Mouse (Mus musculus) gastrocnemius, postnatal 25 days (tissue): ENCODE data around the gene Col1a1. TPM values are rescaled to one million over a fixed set of nuclear protein-coding genes. Genes with fewer than 3 reads are reported as not detected.

Experiments used
- DNase-seq: peaks from one replicate; pipeline ENCODE4 v3.0.0; 2022
- total RNA-seq, 2 experiments: library from RNA; stranded (reverse); gene quantifications; 1 replicate in 1 of 2; 2 replicates in 1 of 2; pipeline ENCODE4 v1.2.3; 2021

The Col1a1 gene
- total RNA-seq, 2 experiments from 2014 or later: 1,080 to 1,200 TPM

DNA sequence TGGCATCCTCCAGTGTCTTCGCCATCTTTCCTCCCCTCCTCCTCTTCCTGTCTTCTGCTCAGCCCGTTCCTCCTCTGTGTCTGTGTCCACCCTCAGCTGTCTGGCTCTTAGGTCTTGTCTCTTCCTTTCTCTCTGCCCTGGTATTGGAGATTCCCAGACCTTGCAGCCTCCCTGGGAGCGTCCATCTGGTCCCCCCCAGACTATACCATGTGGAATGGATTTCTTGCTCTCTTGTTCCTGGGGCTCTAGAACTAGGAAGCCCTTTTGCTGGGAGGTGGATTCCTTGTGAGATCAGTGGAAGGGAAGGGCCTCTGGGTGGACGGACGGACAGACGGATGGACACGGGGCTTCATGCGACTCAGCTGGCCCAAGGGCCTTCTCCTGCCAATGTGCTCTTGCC lies 60.1 kb downstream of the Col1a1 start:
- no peak for DNase-seq

DNA sequence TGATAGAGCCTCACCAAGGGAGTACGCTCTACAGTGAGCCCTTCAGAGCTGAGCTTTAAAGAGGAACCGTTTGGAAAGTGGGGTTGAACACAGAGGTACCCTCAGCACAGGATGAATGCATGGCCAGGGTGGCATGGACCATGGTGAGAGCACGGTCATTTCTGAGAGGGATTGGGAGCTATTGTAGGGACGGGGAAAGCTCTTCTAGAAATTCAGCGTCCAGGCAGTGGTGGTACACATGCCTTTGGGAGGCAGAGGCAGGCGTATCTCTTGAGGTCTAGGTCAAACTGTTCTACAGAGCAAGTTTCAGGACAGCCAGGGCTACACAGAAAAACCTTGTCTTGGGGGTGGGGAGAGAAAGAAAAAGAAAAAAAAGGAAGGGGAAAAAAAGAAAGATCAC lies 61.0 kb downstream of the Col1a1 start:
- DNase-seq: no peak

DNA sequence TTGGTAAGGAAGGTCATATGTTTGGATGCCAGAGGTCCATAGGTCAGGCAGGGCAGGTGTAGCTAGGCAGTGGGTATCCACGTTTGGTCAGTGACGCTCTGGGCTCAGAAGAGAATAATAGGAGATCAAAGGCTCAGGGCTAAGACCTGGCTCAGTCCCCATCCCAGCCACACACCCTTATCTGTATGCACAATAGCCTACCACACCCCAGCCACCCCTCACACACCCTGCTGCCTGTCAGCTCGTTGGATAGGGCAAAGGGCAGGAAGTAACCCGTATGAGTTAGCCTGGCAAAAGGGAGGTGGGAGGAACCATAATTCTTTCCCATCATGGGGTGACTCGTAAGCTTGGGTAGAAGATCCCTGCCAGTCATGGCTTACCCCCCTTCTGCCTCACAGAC lies 61.6 kb downstream of the Col1a1 start:
- DNase-seq: no peak

DNA sequence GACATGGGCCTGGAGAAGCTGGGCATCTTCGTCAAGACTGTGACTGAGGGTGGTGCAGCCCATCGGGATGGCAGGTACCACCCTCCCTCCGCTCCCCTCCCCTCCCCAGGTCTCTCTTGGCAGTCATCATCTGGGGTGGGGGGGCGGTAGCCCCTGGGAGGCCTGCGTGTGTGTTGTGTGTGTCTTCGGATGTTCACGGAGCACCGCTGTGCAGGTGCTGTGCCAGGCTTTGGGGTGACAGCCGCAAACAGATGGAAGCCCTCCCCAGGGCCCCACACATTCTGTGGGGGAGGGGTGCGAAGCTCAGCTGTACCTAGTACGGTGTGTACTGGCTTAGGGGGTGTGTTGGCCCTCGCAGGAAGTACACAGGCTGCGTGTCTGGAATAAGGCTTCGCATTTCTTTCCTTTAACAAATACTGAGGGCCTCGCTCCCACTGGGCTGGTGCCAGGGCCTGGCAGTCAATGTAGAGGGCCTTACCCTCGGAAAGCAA lies 62.1 kb downstream of the Col1a1 start:
- DNase-seq: peak; percentile 69

DNA sequence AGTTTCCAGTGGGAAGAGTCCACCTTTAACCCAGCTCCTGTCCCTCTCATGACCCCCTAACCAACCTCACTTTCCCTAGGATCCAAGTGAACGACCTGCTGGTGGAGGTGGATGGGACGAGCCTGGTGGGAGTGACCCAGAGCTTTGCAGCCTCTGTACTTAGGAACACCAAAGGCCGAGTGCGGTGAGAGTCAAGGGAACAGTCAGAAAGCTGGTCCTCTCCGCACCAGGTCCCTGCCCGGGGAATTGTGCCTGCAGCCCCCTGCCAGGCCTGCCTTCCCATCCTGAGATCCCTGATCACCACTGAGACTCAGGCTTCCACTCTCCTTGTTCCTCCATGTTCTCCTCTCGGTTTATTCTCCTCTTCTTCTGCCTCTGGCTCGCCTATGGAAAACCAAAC lies 64.1 kb downstream of the Col1a1 start:
- DNase-seq: no peak

DNA sequence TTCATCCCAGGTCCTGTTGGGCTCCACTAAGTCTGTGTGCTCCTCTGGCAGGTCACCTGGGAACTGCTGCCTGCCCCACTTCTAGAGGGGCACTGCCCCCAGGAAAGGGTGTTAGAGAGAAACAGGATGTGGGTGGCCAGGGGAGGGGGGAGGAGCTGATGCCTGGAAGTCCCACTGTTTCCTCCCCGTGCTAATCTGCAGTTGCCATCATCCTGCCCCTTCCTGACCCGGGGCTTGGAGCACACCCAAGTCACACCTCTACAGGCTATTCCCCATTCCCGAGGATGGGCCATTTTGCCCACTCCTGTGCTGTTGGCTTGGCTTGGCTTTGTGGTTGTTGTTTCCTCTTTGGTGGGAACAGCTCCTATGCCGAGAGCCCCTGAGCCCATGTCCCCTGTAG lies 64.5 kb downstream of the Col1a1 start:
- peak; percentile 68 for DNase-seq

DNA sequence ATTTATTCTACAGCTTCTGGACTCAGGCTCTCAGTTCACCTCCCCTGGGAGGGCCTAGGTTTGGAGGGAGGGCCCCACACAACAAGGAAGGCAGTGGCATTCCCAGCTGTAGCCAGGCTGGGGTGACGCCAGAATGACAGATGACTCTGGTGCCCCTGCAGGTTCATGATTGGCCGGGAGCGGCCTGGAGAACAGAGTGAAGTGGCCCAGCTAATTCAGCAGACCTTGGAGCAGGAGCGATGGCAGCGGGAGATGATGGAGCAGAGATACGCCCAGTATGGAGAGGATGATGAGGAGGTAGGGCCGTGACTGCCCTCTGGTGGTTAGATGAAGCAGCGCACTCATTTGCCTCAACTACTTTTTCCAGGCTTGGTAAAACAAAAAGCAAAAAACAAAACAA lies 65.0 kb downstream of the Col1a1 start:
- DNase-seq: peak; percentile 63

DNA sequence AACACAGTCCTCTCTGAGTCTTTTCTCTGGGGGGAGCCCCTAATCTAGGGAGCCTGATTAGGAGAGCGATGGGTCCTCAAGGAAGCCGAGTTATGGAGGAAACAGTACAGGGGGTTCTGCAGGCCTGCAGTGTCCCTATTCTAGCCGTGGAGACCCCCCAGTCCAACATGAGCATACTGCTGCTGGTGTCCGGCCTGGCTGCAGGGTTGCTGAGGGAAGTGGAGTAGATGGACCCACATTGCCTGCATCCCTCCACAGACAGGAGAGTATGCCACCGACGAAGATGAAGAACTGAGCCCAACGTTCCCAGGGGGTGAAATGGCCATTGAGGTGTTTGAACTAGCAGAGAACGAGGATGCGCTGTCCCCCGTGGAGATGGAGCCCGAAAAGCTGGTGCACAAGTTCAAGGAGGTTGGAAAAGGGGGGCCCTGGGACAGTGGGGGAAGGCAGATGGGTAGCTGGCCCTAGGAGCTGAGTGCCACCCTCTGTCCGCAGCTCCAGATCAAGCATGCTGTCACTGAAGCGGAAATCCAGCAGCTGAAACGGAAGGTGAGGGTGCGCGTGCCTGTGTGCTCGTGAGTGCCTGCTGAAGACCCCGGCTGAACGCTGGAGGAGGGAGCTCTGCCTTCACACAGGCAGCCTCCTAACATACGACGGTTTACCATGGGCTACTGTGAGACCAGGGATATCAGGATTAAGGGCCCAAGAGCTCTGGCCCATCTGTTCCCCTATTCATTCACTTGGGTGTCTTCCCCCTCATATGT lies 65.7 kb downstream of the Col1a1 start:
- no peak for DNase-seq

Other genes with a start within 250 kb of the Col1a1 start
- not detected for gene Gm11541, start 231.7 kb upstream of the Col1a1 start, total RNA-seq
- 1 to 10 TPM in 1 of 2 experiments, under 1 TPM in 1; 0.67 to 1.1 TPM for gene Cdc34b, start 194.4 kb upstream of the Col1a1 start, total RNA-seq
- gene Tmem92, start 153.5 kb upstream of the Col1a1 start, total RNA-seq: not detected
- gene Hils1, start 31.4 kb downstream of the Col1a1 start, total RNA-seq: not detected
- gene Sgca, start 40.1 kb downstream of the Col1a1 start, total RNA-seq: 100 to 1,000 TPM; 255 to 276 TPM
- 10 to 100 TPM; 21.8 to 30.0 TPM for gene Ppp1r9b, start 54.8 kb downstream of the Col1a1 start, total RNA-seq
- gene Samd14, start 73.7 kb downstream of the Col1a1 start, total RNA-seq: under 1 TPM; 0.61 to 0.80 TPM
- 100 to 1,000 TPM; 351 to 396 TPM for gene Pdk2, start 105.1 kb downstream of the Col1a1 start, total RNA-seq
- gene Itga3, start 140.6 kb downstream of the Col1a1 start, total RNA-seq: 1 to 10 TPM; 2.9 to 5.4 TPM
- not detected for gene Dlx3, start 183.9 kb downstream of the Col1a1 start, total RNA-seq
- not detected for gene Dlx4, start 210.0 kb downstream of the Col1a1 start, total RNA-seq